Mouse (Mus musculus): ENCODE results near the gene Ptprm. TPM values are rescaled to one million over a fixed set of nuclear protein-coding genes. Genes with fewer than 3 reads are reported as not detected.

Gene Ptprm
- polyA plus RNA-seq, 1 experiment: 4.6 TPM

DNA sequence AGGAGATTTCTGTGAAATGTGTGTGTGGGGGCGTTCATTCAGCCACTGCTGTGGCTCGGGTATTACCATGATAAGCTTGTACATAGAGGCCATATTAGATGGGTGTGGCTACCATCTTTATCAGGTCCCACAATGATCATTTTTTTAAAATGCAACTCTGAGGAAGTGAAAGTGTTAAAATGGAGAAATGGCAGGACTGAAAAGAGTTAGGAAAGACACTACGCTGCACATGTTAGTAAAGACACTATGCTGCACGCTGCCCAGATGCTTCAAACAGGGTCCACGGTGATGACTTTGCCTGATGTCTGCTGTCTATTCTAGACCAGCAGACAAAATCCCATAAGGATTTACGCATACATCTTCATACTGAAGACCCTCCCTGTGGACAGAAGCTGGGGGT, 298.6 kb downstream of the Ptprm start:
- Histone ChIP-seq H3K4me1 (ENCODE audit: control insufficient read depth, insufficient read depth, low read length) (no peaks in the 10 kb centered on the region), H3K27me3 (ENCODE audit: control insufficient read depth, insufficient read depth, low read length) (no peaks in the 10 kb centered on the region), H3K27ac (ENCODE audit: control insufficient read depth, insufficient read depth, low read depth, low read length) (no peak overlapping the region), H3K4me3 (ENCODE audit: control insufficient read depth, low read depth, low read length) (no peak overlapping the region), H3K36me3 (ENCODE audit: control insufficient read depth, insufficient read depth, low read length) (no peaks in the 10 kb centered on the region)
- TF ChIP-seq POLR2A (IDR thresholded peaks at IDR 0.05; ENCODE audit: control insufficient read depth, low read depth, low read length) (no peak), CTCF (IDR thresholded peaks at IDR 0.05; ENCODE audit: control insufficient read depth, insufficient read depth, insufficient replicate concordance, low read depth, low read length) (no peak)

DNA sequence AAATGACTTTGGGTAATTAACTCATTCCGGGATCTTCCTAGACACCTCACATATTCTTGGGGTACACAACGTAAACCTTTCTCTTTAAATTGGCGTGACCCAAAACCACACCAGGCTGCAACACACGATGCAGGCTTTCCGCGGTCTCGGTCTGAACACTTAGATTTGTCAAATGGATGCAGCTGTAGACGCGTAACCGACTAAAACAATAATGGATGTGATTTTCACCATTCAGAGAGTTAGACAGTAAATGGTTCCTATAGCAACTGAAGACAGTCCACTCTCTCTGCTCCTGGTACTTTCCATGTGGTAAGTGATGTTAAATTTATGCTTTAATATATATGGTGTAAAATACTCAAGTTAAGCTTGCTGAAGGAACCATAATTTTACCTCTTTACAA, 300.1 kb downstream of the Ptprm start:
- H3K27me3 ChIP-seq (ENCODE audit: control insufficient read depth, insufficient read depth, low read length): no peaks in the 10 kb centered on the region
- H3K4me3 ChIP-seq (ENCODE audit: control insufficient read depth, low read depth, low read length): no peak overlapping the region
- H3K4me1 ChIP-seq (ENCODE audit: control insufficient read depth, insufficient read depth, low read length): no peaks in the 10 kb centered on the region
- H3K36me3 ChIP-seq (ENCODE audit: control insufficient read depth, insufficient read depth, low read length): no peaks in the 10 kb centered on the region
- H3K27ac ChIP-seq (ENCODE audit: control insufficient read depth, insufficient read depth, low read depth, low read length): no peak overlapping the region
- TF ChIP-seq POLR2A (IDR thresholded peaks at IDR 0.05; ENCODE audit: control insufficient read depth, low read depth, low read length) (no peak), CTCF (IDR thresholded peaks at IDR 0.05; ENCODE audit: control insufficient read depth, insufficient read depth, insufficient replicate concordance, low read depth, low read length) (no peak)

DNA sequence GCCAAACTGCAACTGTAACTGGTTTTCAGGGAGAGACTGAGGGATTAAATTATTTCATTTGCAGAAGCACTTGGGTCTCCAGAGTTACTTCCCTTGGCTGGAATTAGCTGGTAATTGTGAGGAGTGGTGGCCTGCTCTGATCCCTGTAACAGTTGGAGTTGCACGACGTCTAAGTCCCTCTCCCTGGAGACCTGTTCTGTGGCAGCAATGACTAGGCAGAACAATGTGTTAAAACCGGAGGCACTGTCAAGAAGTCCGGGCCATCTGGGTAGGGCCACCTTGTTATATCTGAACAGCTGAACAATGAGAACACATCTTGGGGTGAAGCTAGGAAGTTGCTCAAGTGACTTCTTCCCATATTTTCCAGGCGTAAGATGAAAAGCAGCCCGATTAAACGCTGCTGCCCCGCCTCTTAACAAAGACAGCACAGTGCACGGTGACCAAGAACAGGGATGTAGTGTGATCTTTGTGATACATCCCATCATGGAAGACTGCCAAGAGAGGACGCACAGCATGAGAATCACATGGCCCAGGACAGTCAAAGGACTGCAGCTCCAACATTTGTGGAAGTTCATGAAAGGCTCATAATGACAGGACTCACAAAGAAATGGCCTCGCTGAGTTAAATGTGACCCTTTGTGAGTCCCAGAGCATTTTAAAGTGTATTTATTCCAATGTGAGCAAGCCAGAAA, 301.5 kb downstream of the Ptprm start:
- Histone ChIP-seq H3K4me1 (ENCODE audit: control insufficient read depth, insufficient read depth, low read length) (no peaks in the 10 kb centered on the region), H3K36me3 (ENCODE audit: control insufficient read depth, insufficient read depth, low read length) (no peaks in the 10 kb centered on the region), H3K27me3 (ENCODE audit: control insufficient read depth, insufficient read depth, low read length) (no peaks in the 10 kb centered on the region), H3K27ac (ENCODE audit: control insufficient read depth, insufficient read depth, low read depth, low read length) (no peak overlapping the region), H3K4me3 (ENCODE audit: control insufficient read depth, low read depth, low read length) (no peak overlapping the region)
- no peak for TF ChIP-seq CTCF (IDR thresholded peaks at IDR 0.05; ENCODE audit: control insufficient read depth, insufficient read depth, insufficient replicate concordance, low read depth, low read length)
- no peak for TF ChIP-seq POLR2A (IDR thresholded peaks at IDR 0.05; ENCODE audit: control insufficient read depth, low read depth, low read length)

DNA sequence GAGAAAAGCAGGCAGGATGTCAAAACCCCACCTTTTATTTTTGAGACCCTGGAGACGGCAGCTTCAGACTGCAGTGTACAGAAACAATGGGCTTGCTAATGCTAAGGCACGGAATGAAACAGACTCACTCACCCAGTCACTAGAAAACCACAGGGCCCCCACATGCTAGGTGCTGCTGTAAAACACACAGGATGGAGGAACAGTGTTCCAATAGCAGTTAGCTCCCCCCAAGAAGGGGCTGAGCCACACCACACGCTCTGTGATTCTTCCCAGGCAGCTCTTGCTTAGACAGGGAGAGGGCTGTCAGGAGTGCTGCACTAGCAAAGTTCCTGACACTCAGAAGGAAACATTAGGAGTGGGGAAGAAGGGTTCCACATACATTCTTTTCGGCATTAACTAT, 306.6 kb downstream of the Ptprm start:
- no peaks in the 10 kb centered on the region for H3K36me3 ChIP-seq (ENCODE audit: control insufficient read depth, insufficient read depth, low read length)
- no peaks in the 10 kb centered on the region for H3K27me3 ChIP-seq (ENCODE audit: control insufficient read depth, insufficient read depth, low read length)
- no peak for TF ChIP-seq CTCF (IDR thresholded peaks at IDR 0.05; ENCODE audit: control insufficient read depth, insufficient read depth, insufficient replicate concordance, low read depth, low read length)
- no peak overlapping the region for H3K4me3 ChIP-seq (ENCODE audit: control insufficient read depth, low read depth, low read length)
- no peaks in the 10 kb centered on the region for H3K4me1 ChIP-seq (ENCODE audit: control insufficient read depth, insufficient read depth, low read length)
- no peak overlapping the region for H3K27ac ChIP-seq (ENCODE audit: control insufficient read depth, insufficient read depth, low read depth, low read length)

DNA sequence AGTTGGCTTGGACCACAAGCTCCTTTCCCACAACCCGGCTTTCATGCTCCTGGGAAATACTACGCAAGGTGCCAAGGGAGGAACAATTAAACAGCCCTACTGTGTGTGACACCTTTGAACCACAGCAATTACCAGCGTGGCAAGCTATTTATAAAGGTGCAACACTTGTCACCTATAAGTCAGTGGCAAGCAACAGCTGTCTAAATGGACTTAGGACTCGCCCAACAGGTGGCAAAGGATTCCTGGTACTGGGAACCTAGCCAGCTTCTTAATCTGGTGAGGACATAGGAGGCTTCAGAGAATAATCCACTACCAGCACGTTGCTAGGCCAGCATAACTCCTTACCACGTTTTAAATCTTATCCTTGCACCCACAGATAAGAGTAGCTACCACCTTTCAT, 315.7 kb downstream of the Ptprm start:
- Histone ChIP-seq H3K27ac (ENCODE audit: control insufficient read depth, insufficient read depth, low read depth, low read length) (no peak overlapping the region), H3K27me3 (ENCODE audit: control insufficient read depth, insufficient read depth, low read length) (no peaks in the 10 kb centered on the region), H3K36me3 (ENCODE audit: control insufficient read depth, insufficient read depth, low read length) (no peaks in the 10 kb centered on the region), H3K4me3 (ENCODE audit: control insufficient read depth, low read depth, low read length) (no peak overlapping the region), H3K4me1 (ENCODE audit: control insufficient read depth, insufficient read depth, low read length) (no peaks in the 10 kb centered on the region)
- TF ChIP-seq POLR2A (IDR thresholded peaks at IDR 0.05; ENCODE audit: control insufficient read depth, low read depth, low read length) (no peak), CTCF (IDR thresholded peaks at IDR 0.05; ENCODE audit: control insufficient read depth, insufficient read depth, insufficient replicate concordance, low read depth, low read length) (no peak)

DNA sequence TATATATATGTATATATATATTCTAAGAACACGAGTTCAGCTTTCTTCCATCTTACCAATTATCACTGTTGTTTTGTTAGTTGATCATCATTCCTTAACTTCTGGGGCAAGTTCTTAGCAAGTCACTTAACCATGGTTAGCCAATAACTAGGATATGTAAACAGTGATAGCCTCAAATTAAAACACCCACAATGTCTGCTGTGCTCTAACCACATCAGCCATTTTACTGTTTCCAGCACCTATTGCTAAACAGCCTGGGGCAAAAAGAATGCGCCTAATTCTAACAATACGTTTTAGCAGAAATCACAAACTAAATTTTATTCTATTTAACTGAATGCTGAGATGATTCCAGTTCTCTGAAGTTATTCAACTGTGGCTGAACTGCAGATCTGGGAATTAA, 320.7 kb downstream of the Ptprm start:
- Histone ChIP-seq H3K27ac (ENCODE audit: control insufficient read depth, insufficient read depth, low read depth, low read length) (no peak overlapping the region), H3K27me3 (ENCODE audit: control insufficient read depth, insufficient read depth, low read length) (no peaks in the 10 kb centered on the region), H3K4me3 (ENCODE audit: control insufficient read depth, low read depth, low read length) (no peak overlapping the region), H3K4me1 (ENCODE audit: control insufficient read depth, insufficient read depth, low read length) (no peaks in the 10 kb centered on the region), H3K36me3 (ENCODE audit: control insufficient read depth, insufficient read depth, low read length) (no peaks in the 10 kb centered on the region)
- TF ChIP-seq CTCF (IDR thresholded peaks at IDR 0.05; ENCODE audit: control insufficient read depth, insufficient read depth, insufficient replicate concordance, low read depth, low read length) (no peak), POLR2A (IDR thresholded peaks at IDR 0.05; ENCODE audit: control insufficient read depth, low read depth, low read length) (no peak)

DNA sequence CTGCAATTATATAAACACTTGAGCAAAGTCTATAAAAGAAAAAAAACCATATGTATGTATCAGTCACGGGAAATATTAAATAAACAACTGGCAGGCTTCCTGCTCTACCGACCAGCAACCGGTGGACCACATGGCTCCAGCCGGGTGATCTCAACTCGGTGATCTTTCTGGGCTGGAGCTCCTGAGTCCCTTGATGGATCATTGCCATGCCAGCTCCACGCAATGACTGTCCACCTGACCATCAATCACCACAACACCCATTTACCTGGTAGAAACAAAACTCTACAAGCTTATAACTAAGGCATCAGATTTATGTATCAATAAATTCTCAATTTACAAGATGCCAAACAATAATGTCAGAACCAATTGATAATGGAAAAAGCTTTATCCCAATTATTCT, 322.2 kb downstream of the Ptprm start:
- Histone ChIP-seq H3K27me3 (ENCODE audit: control insufficient read depth, insufficient read depth, low read length) (no peaks in the 10 kb centered on the region), H3K4me1 (ENCODE audit: control insufficient read depth, insufficient read depth, low read length) (no peaks in the 10 kb centered on the region), H3K36me3 (ENCODE audit: control insufficient read depth, insufficient read depth, low read length) (no peaks in the 10 kb centered on the region), H3K27ac (ENCODE audit: control insufficient read depth, insufficient read depth, low read depth, low read length) (no peak overlapping the region), H3K4me3 (ENCODE audit: control insufficient read depth, low read depth, low read length) (no peak overlapping the region)
- no peak for TF ChIP-seq POLR2A (IDR thresholded peaks at IDR 0.05; ENCODE audit: control insufficient read depth, low read depth, low read length)
- TF ChIP-seq CTCF (IDR thresholded peaks at IDR 0.05; ENCODE audit: control insufficient read depth, insufficient read depth, insufficient replicate concordance, low read depth, low read length): no peak

DNA sequence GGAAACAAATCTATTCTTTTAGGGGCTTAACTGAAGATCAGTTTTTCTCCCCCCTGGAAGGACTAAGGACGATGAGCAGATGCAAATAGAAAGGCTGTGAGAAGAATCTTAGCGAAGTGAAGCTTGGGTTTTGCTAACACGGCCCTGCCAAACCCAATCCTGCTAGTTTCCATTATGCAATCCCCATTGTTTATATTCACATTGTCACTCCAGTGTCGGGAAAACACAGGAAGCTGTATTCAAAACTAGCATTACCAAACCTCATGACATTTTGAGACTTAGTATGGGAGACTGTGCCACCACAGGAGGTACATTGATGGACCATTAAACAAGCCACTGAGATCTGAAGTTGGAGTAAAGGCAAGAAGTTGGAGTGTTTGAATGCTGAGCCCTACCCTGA, 322.9 kb downstream of the Ptprm start:
- H3K27me3 ChIP-seq (ENCODE audit: control insufficient read depth, insufficient read depth, low read length): no peaks in the 10 kb centered on the region
- H3K36me3 ChIP-seq (ENCODE audit: control insufficient read depth, insufficient read depth, low read length): no peaks in the 10 kb centered on the region
- H3K27ac ChIP-seq (ENCODE audit: control insufficient read depth, insufficient read depth, low read depth, low read length): no peak overlapping the region
- TF ChIP-seq POLR2A (IDR thresholded peaks at IDR 0.05; ENCODE audit: control insufficient read depth, low read depth, low read length) (no peak), CTCF (IDR thresholded peaks at IDR 0.05; ENCODE audit: control insufficient read depth, insufficient read depth, insufficient replicate concordance, low read depth, low read length) (no peak)
- no peaks in the 10 kb centered on the region for H3K4me1 ChIP-seq (ENCODE audit: control insufficient read depth, insufficient read depth, low read length)
- no peak overlapping the region for H3K4me3 ChIP-seq (ENCODE audit: control insufficient read depth, low read depth, low read length)
